Mouse (Mus musculus): ENCODE measurements at regions not wholly inside any gene's neighbourhood (a gene's known extent, or its start where the extent isn't known, plus 50 kb on each side); places are given as distances from the start of the nearest gene placed in this dataset.

DNA sequence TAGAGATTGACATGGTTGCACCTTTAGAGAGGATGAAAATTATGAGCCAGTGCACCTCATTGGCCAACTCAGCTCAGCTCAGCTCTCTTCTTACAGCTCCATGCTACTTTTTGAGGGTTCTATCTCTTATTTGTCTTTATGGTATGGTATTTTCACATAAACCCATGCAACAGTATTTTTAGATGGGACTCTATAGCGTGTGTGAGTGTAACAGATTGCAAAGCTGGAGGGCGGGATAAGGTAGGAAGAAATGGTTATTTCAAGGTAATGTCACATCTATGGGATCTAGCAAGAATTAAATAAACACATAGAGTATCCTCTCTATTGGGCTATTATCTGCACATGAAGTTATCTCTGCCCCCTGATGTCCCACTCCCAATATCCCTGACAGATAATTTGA is 269.8 kb upstream of the 4930583I09Rik start:
- no peaks in the 10 kb centered on the region for H3K27me3 ChIP-seq (ENCODE audit: insufficient read depth, low read length)
- H3K4me2 ChIP-seq (ENCODE audit: low read depth, low read length, poor library complexity, severe bottlenecking), result no peak overlapping the region
- no peak overlapping the region for H3K4me3 ChIP-seq (ENCODE audit: low read depth, low read length)
- WGBS, result 91% methylated on average over 2 of the region's 2 CpGs
- no peak for TF ChIP-seq CTCF (IDR thresholded peaks at IDR 0.05)
- ATAC-seq (ENCODE audit: low FRiP score), result no peak
- no peaks in the 10 kb centered on the region for H3K36me3 ChIP-seq (ENCODE audit: insufficient read depth, low read length)
- DNase-seq (ENCODE audit: low spot score), result no peak
- no peaks in the 10 kb centered on the region for H3K4me1 ChIP-seq (ENCODE audit: insufficient read depth, low read length)
- no peak overlapping the region for H3K27ac ChIP-seq (ENCODE audit: low read depth, low read length)
- H3K9me3 ChIP-seq (ENCODE audit: low read length), result no peaks in the 10 kb centered on the region
- H3K9ac ChIP-seq (replicated peaks; ENCODE audit: low read length, poor library complexity, severe bottlenecking), result no peak overlapping the region

DNA sequence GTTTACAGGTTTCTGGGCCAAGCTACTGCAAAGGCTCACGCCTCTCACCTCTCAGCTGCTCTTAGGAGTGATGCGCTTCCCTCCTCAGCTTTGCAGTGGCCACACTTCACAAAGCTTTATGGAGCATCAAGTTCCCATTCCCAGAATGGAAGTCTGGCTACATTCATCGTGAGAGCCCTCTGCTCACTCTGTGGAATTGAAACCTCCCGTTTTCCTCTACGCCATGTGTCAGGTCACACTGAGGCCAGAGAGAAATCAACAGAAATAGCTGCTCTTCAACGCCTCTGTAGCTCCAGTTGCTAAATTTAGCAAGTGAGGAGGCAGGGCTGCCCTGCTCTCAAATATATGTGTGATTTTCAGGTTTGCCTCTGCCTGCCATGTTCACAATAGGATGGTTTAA is 265.3 kb upstream of the 4930583I09Rik start:
- no peaks in the 10 kb centered on the region for H3K27me3 ChIP-seq (ENCODE audit: insufficient read depth, low read length)
- no peak overlapping the region for H3K4me2 ChIP-seq (ENCODE audit: low read depth, low read length, poor library complexity, severe bottlenecking)
- no peaks in the 10 kb centered on the region for H3K4me1 ChIP-seq (ENCODE audit: insufficient read depth, low read length)
- DNase-seq (ENCODE audit: low spot score) (no peak), ATAC-seq (ENCODE audit: low FRiP score) (no peak)
- H3K9ac ChIP-seq (replicated peaks; ENCODE audit: low read length, poor library complexity, severe bottlenecking), result no peak overlapping the region
- no peaks in the 10 kb centered on the region for H3K9me3 ChIP-seq (ENCODE audit: low read length)
- no peak for TF ChIP-seq CTCF (IDR thresholded peaks at IDR 0.05)
- WGBS, result 78% methylated on average over 6 of the region's 6 CpGs
- no peak overlapping the region for H3K27ac ChIP-seq (ENCODE audit: low read depth, low read length)
- no peaks in the 10 kb centered on the region for H3K36me3 ChIP-seq (ENCODE audit: insufficient read depth, low read length)
- no peak overlapping the region for H3K4me3 ChIP-seq (ENCODE audit: low read depth, low read length)

DNA sequence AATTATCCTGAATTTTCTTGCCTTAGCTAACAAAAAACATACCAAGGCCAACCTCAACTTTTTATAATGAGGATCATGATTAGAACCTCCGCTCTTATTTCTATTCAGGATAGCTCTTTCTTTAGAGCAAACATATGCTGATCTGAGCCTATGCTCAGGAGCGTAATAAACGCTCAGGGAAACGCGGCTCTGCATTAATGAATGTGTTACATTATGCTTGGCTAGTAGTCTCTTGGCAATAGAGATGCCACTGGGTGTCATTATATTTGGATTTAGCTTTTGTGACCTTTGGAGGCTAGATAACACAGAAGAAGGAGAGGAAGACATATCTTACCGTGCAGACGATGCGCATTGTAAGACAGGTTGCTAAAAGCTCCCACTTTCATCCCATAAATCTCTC is 246.4 kb upstream of the 4930583I09Rik start:
- no peak for ATAC-seq (ENCODE audit: low FRiP score)
- Histone ChIP-seq H3K4me3 (ENCODE audit: low read depth, low read length) (no peak overlapping the region), H3K27ac (ENCODE audit: low read depth, low read length) (no peak overlapping the region), H3K4me2 (ENCODE audit: low read depth, low read length, poor library complexity, severe bottlenecking) (no peak overlapping the region), H3K9ac (replicated peaks; ENCODE audit: low read length, poor library complexity, severe bottlenecking) (no peak overlapping the region), H3K36me3 (ENCODE audit: insufficient read depth, low read length) (no peaks in the 10 kb centered on the region), H3K9me3 (ENCODE audit: low read length) (no peaks in the 10 kb centered on the region), H3K4me1 (ENCODE audit: insufficient read depth, low read length) (no peaks in the 10 kb centered on the region), H3K27me3 (ENCODE audit: insufficient read depth, low read length) (no peaks in the 10 kb centered on the region)
- no peak for TF ChIP-seq CTCF (IDR thresholded peaks at IDR 0.05)
- 47% methylated on average over 8 of the region's 8 CpGs for WGBS
- DNase-seq (ENCODE audit: low spot score), result no peak

DNA sequence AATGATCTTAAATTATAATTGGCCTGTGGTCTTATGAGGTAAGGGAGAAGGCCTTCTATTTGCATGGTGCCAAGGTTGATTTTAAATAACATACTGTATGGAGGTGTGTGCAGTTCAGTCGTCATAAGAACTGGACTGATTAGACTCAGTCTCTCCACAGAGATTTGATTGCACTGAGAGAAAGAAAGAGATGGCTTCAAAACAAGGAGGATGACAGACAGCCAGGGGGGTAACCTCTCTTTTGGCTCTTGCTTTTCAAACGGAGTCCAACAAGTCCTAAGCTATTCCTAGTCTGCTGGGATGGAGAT is 245.9 kb upstream of the 4930583I09Rik start:
- DNase-seq (ENCODE audit: low spot score) (no peak), ATAC-seq (ENCODE audit: low FRiP score) (no peak)
- no peaks in the 10 kb centered on the region for H3K36me3 ChIP-seq (ENCODE audit: insufficient read depth, low read length)
- no peaks in the 10 kb centered on the region for H3K4me1 ChIP-seq (ENCODE audit: insufficient read depth, low read length)
- no peaks in the 10 kb centered on the region for H3K9me3 ChIP-seq (ENCODE audit: low read length)
- 51% methylated on average over 2 of the region's 2 CpGs for WGBS
- no peaks in the 10 kb centered on the region for H3K27me3 ChIP-seq (ENCODE audit: insufficient read depth, low read length)
- no peak overlapping the region for H3K9ac ChIP-seq (replicated peaks; ENCODE audit: low read length, poor library complexity, severe bottlenecking)
- H3K27ac ChIP-seq (ENCODE audit: low read depth, low read length), result no peak overlapping the region
- no peak overlapping the region for H3K4me2 ChIP-seq (ENCODE audit: low read depth, low read length, poor library complexity, severe bottlenecking)
- H3K4me3 ChIP-seq (ENCODE audit: low read depth, low read length), result no peak overlapping the region
- no peak for TF ChIP-seq CTCF (IDR thresholded peaks at IDR 0.05)

- no peak for DNase-seq (ENCODE audit: low spot score)
Observed at GRCm38 (mm10) chr17:65081072-65081778, 245.4 kb upstream of the 4930583I09Rik start.

GRCm38 (mm10) chr17:65074878-65075277 is 239.0 kb upstream of the 4930583I09Rik start:
- Histone ChIP-seq H3K9me3 (ENCODE audit: low read length) (no peaks in the 10 kb centered on the region), H3K4me1 (ENCODE audit: insufficient read depth, low read length) (no peaks in the 10 kb centered on the region), H3K27me3 (ENCODE audit: insufficient read depth, low read length) (no peaks in the 10 kb centered on the region), H3K36me3 (ENCODE audit: insufficient read depth, low read length) (no peaks in the 10 kb centered on the region), H3K9ac (replicated peaks; ENCODE audit: low read length, poor library complexity, severe bottlenecking) (no peak overlapping the region), H3K4me2 (ENCODE audit: low read depth, low read length, poor library complexity, severe bottlenecking) (no peak overlapping the region), H3K4me3 (ENCODE audit: low read depth, low read length) (no peak overlapping the region), H3K27ac (ENCODE audit: low read depth, low read length) (no peak overlapping the region)
- DNase-seq (ENCODE audit: low spot score), result no peak
- TF ChIP-seq CTCF (IDR thresholded peaks at IDR 0.05), result no peak
- 93% methylated on average over 4 of the region's 4 CpGs for WGBS
- ATAC-seq (ENCODE audit: low FRiP score), result no peak

More at GRCm38 (mm10) chr17:65081072-65081778, 245.4 kb upstream of the 4930583I09Rik start:
- Histone ChIP-seq H3K27ac (ENCODE audit: low read depth, low read length) (no peak overlapping the region), H3K36me3 (ENCODE audit: insufficient read depth, low read length) (no peaks in the 10 kb centered on the region), H3K4me1 (ENCODE audit: insufficient read depth, low read length) (no peaks in the 10 kb centered on the region), H3K9ac (replicated peaks; ENCODE audit: low read length, poor library complexity, severe bottlenecking) (no peak overlapping the region), H3K27me3 (ENCODE audit: insufficient read depth, low read length) (no peaks in the 10 kb centered on the region), H3K9me3 (ENCODE audit: low read length) (no peaks in the 10 kb centered on the region), H3K4me3 (ENCODE audit: low read depth, low read length) (no peak overlapping the region), H3K4me2 (ENCODE audit: low read depth, low read length, poor library complexity, severe bottlenecking) (no peak overlapping the region)
- no peak for ATAC-seq (ENCODE audit: low FRiP score)
- WGBS, result 58% methylated on average over 9 of the region's 9 CpGs
- no peak for TF ChIP-seq CTCF (IDR thresholded peaks at IDR 0.05)
